Mouse (Mus musculus) heart, adult 2 months (tissue): ENCODE data around the gene Ccdc9b. TPM values are rescaled to one million over a fixed set of nuclear protein-coding genes. Genes with fewer than 3 reads are reported as not detected.

Source experiments
- DNase-seq, 2 experiments: peaks; one replicate each; pipeline ENCODE4 v3.0.0; 2021
- H3K27ac ChIP-seq: fragments of 200-600 bp; 2 replicates; pipeline ENCODE4 v1.8.1; 2022
- H3K27me3 ChIP-seq: fragments of 200-500 bp; 2 replicates; pipeline ENCODE4 v1.6.1; 2012; ENCODE audit warnings: mild to moderate bottlenecking, low read length, inconsistent platforms, mixed read lengths; ENCODE audit not compliant: control insufficient read depth, insufficient read depth
- H3K36me3 ChIP-seq: fragments of 200-500 bp; 2 replicates; pipeline ENCODE4 v1.6.1; 2012; ENCODE audit warnings: low read length, inconsistent platforms; ENCODE audit not compliant: control insufficient read depth, insufficient read depth
- H3K4me1 ChIP-seq: fragments of 200-500 bp; 2 replicates; pipeline ENCODE4 v1.6.1; 2011; ENCODE audit warnings: low read length; ENCODE audit not compliant: control insufficient read depth, insufficient read depth
- H3K4me3 ChIP-seq: fragments of 200-600 bp; 2 replicates; pipeline ENCODE4 v1.8.1; 2022
- H3K79me2 ChIP-seq: fragments of 200-500 bp; replicated peaks from 2 replicates; pipeline ENCODE4 v1.6.1; 2012; ENCODE audit warnings: mild to moderate bottlenecking, inconsistent platforms, low read length, moderate library complexity, mixed read lengths; ENCODE audit not compliant: control insufficient read depth, insufficient read depth
- H3K9ac ChIP-seq: fragments of 200-500 bp; 2 replicates; pipeline ENCODE4 v1.6.1; 2012; ENCODE audit warnings: low read depth, mild to moderate bottlenecking, control low read depth, inconsistent platforms, low read length, mixed read lengths
- CTCF ChIP-seq: fragments of 200-600 bp; IDR thresholded peaks from 2 replicates; pipeline ENCODE4 v1.8.1; 2022; ENCODE audit warnings: antibody characterized with exemption, mild to moderate bottlenecking, moderate library complexity
- EP300 ChIP-seq: fragments of 200-500 bp; IDR thresholded peaks from 2 replicates; pipeline ENCODE4 v1.6.1; 2011; ENCODE audit warnings: low read depth, low read length, control low read depth; ENCODE audit not compliant: insufficient read depth
- POLR2A ChIP-seq: fragments of 200-500 bp; IDR thresholded peaks from 2 replicates; pipeline ENCODE4 v1.6.1; 2011; ENCODE audit warnings: mild to moderate bottlenecking, low read depth, low read length, control low read depth; ENCODE audit not compliant: insufficient read depth
- WGBS: fragments of 180-500 bp; shearing (Covaris S2); methylation state at CpG from one replicate; pipeline ENCODE4 v1.1.7; 2018; 5-methylcytosine and 5-hydroxymethylcytosine counted together
- intact Hi-C: fragments of 180-260 bp; cut with DNase I; formaldehyde crosslinking; loops from one replicate; pipeline ENCODE4 v1.15.1; 2025
- polyA plus RNA-seq: library from polyadenylated mRNA; depleted of rRNA; stranded (reverse); fragments of >200 nt; gene quantifications from 2 replicates; pipeline ENCODE4 v1.2.3, GENCODE M21; 2012
- total RNA-seq, 2 experiments: library from RNA; stranded (reverse); gene quantifications; 2 replicates each; pipeline ENCODE4 v1.2.3; 2021

Ccdc9b gene
- total and polyA plus RNA-seq, 3 experiments = 15.1 to 26.4 (median 24.3) TPM

- 85% methylated on average over 4 of the region's 4 CpGs for WGBS
- Histone ChIP-seq H3K36me3 (no peaks in the 10 kb centered on the region), H3K79me2 (no peaks in the 10 kb centered on the region), H3K9ac (no peak overlapping the region), H3K27me3 (no peaks in the 10 kb centered on the region), H3K4me3 (no peak overlapping the region), H3K4me1 (no peaks in the 10 kb centered on the region), H3K27ac (no peak overlapping the region)
- peak in 1 of 2 experiments; percentile 7 for DNase-seq
- no peak for TF ChIP-seq CTCF
- no peak for TF ChIP-seq EP300
- no peak for TF ChIP-seq POLR2A
- intact Hi-C loops = no loop called here
Measured at GRCm38 (mm10) chr2:118725511-118725910, 37.0 kb downstream of the Ccdc9b start.

GRCm38 (mm10) chr2:118723693-118724486 is 38.6 kb downstream of the Ccdc9b start:
- Histone ChIP-seq H3K79me2 (no peaks in the 10 kb centered on the region), H3K27me3 (no peaks in the 10 kb centered on the region), H3K9ac (no peak overlapping the region), H3K4me3 (no peak overlapping the region), H3K27ac (no peak overlapping the region), H3K36me3 (no peaks in the 10 kb centered on the region), H3K4me1 (no peaks in the 10 kb centered on the region)
- intact Hi-C loops = no loop called here
- no peak for DNase-seq
- 72% methylated on average over 15 of the region's 15 CpGs for WGBS
- TF ChIP-seq POLR2A (no peak), EP300 (no peak), CTCF (no peak)

- intact Hi-C loops = no loop called here
- H3K27me3 ChIP-seq = no peaks in the 10 kb centered on the region
- 0 out of 2 replicates have a peak, but pooled peaks have one; percentile 42 for TF ChIP-seq POLR2A
- no peak for TF ChIP-seq CTCF
- peak; percentile 94 for TF ChIP-seq EP300
- no peaks in the 10 kb centered on the region for H3K36me3 ChIP-seq
- H3K4me1 ChIP-seq = peaks cover 1% of the 10 kb centered on the region; the same call in 1 of the 2 replicates
- WGBS = 44% methylated on average over 5 of the region's 5 CpGs
- H3K27ac ChIP-seq = peak overlapping the region; percentile 77
- H3K4me3 ChIP-seq = no peak overlapping the region
- DNase-seq = peak; percentile 60 to 80
- no peaks in the 10 kb centered on the region for H3K79me2 ChIP-seq
- H3K9ac ChIP-seq = no peak overlapping the region
Measured at GRCm38 (mm10) chr2:118716677-118717076, 45.8 kb downstream of the Ccdc9b start.

- intact Hi-C loops = no loop called here
- Histone ChIP-seq H3K79me2 (no peaks in the 10 kb centered on the region), H3K27me3 (peaks cover 5% of the 10 kb centered on the region), H3K4me1 (peaks cover 7% of the 10 kb centered on the region), H3K36me3 (no peaks in the 10 kb centered on the region), H3K27ac (no peak overlapping the region), H3K4me3 (no peak overlapping the region), H3K9ac (no peak overlapping the region)
- no peak for DNase-seq
- TF ChIP-seq CTCF (no peak), POLR2A (no peak), EP300 (no peak)
- WGBS = 52% methylated on average over 4 of the region's 4 CpGs
Measured at GRCm38 (mm10) chr2:118714230-118714629, 48.2 kb downstream of the Ccdc9b start.

GRCm38 (mm10) chr2:118713631-118714030 is 48.8 kb downstream of the Ccdc9b start:
- H3K27ac ChIP-seq = no peak overlapping the region
- WGBS = 91% methylated on average over 6 of the region's 6 CpGs
- no peak overlapping the region for H3K9ac ChIP-seq
- H3K79me2 ChIP-seq = no peaks in the 10 kb centered on the region
- intact Hi-C loops = no loop called here
- TF ChIP-seq POLR2A (no peak), CTCF (no peak), EP300 (no peak)
- H3K27me3 ChIP-seq = peaks cover 5% of the 10 kb centered on the region
- peaks cover 7% of the 10 kb centered on the region for H3K4me1 ChIP-seq
- no peak overlapping the region for H3K4me3 ChIP-seq
- H3K36me3 ChIP-seq = no peaks in the 10 kb centered on the region
- no peak for DNase-seq

- H3K9ac ChIP-seq = peak overlapping the region; percentile 29; the same call in 1 of the 2 replicates
- H3K4me1 ChIP-seq = peaks cover 6% of the 10 kb centered on the region
- peaks cover 5% of the 10 kb centered on the region for H3K27me3 ChIP-seq
- no peaks in the 10 kb centered on the region for H3K36me3 ChIP-seq
- peak overlapping the region; percentile 18; the same call in 1 of the 2 replicates for H3K4me3 ChIP-seq
- TF ChIP-seq CTCF (no peak), EP300 (no peak), POLR2A (no peak)
- no peak overlapping the region for H3K27ac ChIP-seq
- 5% methylated on average over 36 of the region's 36 CpGs for WGBS
- H3K79me2 ChIP-seq = no peaks in the 10 kb centered on the region
- intact Hi-C loops = no loop called here
- DNase-seq = peak; percentile 52 to 61
Measured at GRCm38 (mm10) chr2:118711038-118711494, 51.4 kb downstream of the Ccdc9b start.
